Mouse (Mus musculus) mature B cell (primary cell): ENCODE results near the gene Chl1.

Source experiments
- in situ Hi-C: fragments of 300-500 bp; cut with MboI; formaldehyde crosslinking; loops from 2 replicates; pipeline ENCODE4 v1.14.3; 2019

The Chl1 gene

DNA sequence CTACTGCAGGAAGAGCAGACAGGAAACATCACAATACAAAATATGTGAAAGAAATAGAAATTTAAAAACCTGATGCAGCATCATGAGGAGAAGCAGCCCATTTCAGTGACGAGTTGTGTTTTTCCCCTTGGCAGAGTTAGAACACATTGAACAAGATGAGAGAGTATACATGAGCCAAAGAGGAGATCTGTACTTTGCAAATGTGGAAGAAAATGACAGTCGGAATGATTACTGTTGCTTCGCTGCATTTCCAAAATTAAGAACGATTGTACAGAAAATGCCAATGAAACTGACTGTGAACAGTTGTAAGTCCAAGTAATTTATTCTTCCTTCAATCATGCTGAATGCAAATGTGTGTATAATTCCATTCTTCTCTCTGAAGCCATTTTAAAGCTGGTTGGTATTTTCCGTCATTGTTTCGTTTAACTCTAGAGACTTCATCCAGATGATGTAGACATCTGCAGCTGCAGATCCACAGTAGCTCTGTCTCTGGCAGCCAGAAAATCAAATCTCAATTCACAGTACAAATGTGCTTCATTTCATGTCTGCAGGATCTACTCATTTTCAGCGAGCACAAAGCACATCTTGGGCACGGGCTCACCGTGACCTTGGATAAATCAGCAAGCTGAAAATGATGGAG is 155.4 kb downstream of the Chl1 start:
- in situ Hi-C loops, result no loop called here

DNA sequence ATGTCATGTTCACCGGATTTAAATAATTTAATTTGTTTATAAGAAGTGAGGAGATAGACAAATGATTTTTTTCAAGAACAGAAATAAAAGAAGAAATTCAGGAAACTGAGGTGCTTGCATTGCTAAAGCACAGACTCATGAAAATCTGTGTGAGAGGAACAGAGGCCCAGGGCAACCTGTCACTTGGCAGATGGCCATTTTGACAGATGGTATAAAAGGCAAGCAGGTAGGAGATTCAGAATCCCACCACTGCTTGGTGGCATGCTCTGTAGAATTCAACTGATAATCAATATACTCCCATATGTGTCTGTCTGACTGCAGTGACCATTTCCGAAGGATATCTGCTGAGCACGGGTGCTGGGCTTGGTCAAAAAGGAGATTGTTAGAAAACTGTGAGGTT is 162.7 kb downstream of the Chl1 start:
- in situ Hi-C loops, result no loop called here

DNA sequence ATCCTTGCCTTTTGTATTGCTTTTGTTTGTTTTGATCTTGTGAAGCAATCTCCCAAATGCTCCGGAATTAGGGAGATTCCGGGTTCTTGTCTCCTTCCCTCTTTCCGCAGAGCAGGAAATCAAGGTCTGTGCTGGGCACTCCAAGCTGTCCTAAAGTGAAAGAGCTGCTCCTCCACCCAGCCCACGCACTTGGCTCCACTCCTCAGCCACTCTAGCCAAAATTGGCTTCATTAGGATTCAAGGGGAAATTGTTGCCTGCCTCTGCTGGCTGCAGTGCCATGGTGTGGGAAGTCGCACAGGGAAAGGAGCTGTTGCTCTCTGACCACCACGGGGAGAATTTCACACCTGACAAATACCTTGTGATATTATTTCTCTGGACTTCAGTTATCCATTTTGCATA is 163.9 kb downstream of the Chl1 start:
- in situ Hi-C loops, result no loop called here

DNA sequence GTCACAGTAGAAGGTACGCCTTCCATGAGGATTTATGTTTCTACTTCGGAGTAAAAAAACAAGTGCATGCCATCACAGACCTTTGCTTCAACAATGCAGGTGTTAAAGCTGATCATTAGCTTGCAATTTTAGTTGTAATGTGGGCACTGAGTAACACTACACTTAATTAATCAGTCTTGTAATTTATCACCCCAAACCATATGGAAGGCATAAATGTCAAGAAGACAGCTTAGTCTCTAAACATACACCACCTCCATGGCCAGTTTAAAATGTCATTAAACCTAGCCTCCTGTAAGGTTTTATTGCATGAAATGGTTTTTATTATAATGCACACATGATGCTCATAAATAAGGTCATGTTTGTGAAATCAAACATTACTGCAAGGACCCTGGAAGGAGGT is 164.8 kb downstream of the Chl1 start:
- in situ Hi-C loops, result no loop called here

DNA sequence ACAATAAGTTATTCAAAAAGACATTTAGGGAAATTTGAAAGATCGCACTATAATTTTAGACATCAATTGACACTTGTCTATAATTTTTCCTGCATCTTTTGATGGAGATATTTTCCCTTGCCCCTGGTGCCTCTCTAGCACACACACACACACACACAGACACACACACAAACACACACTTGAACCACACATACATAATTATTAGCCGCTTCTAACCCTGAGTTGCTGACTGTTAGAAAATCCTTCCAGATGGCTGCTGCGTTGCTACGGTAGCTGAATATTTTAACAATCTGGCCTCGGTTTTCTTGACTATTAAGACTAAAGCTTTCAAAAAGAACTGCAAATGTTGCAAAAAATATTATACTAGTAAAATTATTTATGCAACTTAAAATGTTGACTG is 166.3 kb downstream of the Chl1 start:
- in situ Hi-C loops, result no loop called here

DNA sequence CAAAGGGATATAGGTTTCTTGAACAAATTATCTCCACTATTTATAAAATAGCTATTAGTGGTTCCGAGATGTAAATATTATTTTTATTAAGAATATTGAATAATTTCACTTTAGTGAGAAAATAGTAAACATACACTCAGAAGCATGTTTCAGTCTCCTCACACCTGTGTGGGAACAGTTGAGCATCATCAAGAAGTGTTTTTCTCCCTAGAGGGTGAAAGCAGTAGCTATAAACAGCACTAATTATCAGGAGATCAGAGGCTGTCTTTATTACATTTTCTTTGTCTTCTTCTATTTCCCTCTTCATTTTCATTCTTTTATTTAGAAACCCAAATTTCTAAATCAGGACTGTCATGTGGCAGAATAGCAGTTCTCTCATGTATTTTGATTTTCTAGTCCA is 166.7 kb downstream of the Chl1 start:
- in situ Hi-C loops, result no loop called here

DNA sequence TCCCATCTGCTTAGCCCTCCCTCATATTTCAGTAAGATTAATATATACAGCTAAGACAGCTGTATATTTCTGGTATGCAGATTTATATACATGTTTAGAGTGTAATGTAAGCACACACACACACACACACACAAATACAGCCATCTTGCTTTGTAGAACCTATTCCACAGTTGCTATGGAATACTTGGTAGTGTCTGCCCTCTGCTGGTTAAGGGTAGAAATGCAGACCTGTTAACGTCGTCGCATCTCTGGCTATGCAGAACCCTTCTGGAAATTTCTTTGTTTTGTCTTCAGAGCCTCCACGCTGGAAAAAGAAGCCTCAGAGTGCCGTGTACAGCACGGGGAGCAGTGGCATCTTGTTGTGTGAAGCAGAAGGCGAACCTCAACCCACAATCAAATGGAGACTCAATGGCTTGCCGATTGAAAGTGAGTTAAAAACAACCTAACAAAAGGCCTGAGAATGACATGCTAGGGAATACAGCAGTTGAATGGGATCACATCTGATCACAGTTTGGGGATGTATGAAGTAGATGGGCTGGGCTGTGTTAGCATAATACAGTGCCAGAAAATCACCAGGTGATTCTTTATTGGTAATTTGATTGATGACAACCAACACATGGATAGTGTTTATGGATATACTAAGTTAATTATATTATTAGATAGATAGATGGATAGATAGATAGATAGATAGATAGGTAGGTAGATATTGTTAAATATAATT is 172.6 kb downstream of the Chl1 start:
- in situ Hi-C loops, result no loop called here

DNA sequence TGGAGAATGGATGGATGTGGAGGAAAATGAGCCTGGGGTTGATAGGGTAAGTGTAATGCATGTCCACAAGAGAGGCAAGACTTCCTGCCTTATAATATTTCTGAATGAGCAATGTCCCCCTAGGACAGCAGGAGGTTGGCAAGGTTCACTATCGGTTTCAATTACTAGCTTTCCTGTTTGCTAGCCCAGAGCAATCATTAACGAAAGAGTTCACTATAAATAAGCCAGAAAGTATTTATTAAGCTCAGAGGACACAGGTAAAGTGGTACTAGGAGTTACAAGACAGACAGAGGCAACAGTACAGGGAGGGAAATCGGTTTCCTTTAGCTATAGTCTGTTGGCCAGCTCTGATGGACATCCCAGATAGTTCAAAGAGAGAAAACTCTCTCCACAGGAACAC is 182.1 kb downstream of the Chl1 start:
- in situ Hi-C loops, result loop anchor here (10.0 kb wide), 1 partner anchor 388 kb away; no protein-coding TSS in a partner anchor

DNA sequence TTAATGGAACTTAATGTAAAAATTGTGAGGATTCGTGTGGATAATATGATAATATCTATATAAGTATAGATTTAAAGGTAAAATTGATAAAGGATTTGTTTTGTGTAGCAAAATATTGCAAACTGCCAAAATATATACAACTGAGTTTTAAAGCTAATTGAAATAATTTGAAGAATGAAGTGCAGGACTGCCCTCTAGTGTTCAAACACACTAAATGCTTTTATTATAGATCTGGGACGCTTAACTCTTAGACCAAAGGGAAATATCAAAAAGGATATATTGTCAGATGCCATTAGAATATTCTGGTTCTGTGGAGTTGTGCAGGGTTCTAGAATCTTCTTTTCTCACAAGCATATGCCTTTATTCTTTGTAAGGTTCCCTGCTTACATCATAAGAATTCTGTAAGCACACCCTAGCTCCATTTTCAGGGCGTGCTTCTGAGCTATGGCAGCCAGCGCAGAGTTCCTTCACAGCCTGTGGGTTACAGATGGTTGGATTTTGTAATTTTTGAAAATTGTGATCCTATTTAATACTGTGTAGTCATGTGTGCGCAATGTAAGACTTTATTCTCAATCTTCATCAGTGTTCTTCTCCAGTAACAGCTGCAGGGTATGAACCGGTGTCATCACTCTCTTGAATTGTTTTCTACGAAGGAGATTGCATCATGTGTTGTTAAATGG is 187.1 kb downstream of the Chl1 start:
- in situ Hi-C loops, result loop anchor here (10.0 kb wide), 1 partner anchor 393 kb away; no protein-coding TSS in a partner anchor

DNA sequence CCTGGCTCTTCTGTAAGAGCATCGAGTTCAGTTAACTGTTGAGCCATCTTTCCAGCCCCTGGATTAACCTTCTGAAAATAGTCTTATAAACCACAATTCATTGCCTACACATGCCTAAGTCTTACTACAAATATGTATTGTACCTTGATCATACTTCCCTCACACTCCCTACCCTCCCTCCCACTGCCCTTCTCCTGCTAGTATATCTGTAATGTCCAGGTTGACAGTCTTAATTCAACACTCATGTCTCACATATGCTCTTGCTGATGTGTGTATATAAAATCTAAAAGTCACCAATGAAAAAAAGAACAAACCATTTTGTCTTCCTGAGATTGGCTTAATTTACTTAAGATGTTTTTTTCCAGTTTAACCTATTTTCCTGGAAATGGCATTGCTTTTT is 189.1 kb downstream of the Chl1 start:
- in situ Hi-C loops, result loop anchor here (10.0 kb wide), 1 partner anchor 395 kb away; no protein-coding TSS in a partner anchor

DNA sequence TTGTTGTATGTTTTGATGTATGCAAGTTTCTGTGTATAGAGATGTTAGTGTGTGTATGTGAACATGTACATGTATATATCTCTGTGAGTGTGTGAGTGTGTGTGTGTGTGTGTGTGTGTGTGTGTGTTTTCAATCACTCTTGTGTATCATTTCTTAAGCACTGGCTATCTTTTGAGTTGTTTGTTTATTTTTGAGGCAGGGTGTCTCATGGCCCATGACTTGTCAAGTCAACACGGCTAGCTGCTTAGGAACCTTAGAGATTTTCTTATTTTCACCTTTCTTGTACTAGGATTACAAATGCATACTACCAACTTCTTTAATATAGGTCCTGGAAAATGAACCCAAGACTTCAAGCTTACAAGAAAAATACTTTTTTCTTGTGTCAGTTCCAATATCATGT is 189.5 kb downstream of the Chl1 start:
- in situ Hi-C loops, result loop anchor here (10.0 kb wide), 1 partner anchor 395 kb away; no protein-coding TSS in a partner anchor

DNA sequence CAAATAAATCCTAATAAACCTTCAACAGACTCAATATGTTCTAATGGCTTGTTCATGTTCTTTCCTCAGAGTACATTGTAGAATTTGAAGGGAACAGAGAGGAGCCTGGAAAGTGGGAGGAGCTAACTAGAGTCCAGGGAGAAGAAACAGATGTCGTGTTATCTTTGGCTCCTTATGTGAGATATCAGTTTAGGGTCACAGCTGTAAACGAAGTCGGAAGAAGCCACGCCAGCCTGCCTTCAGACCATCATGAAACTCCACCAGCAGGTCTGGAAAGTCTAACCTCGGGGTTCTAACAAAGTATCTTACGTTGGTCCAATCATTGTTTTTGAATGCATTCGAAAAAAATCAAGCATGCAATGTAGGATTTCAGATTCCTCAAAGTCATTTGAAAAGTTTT is 189.9 kb downstream of the Chl1 start:
- in situ Hi-C loops, result no loop called here

DNA sequence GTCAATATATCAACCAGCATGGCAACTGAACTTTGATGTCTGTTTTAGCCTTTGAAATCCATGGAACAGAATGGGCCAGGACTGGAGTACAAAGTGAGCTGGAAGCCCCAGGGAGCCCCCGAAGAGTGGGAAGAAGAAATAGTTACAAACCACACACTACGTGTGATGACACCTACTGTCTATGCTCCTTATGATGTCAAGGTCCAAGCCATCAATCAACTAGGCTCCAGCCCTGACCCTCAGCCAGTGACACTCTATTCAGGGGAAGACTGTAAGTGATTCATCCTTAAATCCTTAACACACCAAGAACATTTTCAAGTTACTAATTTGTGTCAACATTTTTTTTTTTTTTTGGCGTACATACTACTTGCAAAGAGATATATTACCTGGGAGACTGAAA is 196.0 kb downstream of the Chl1 start:
- in situ Hi-C loops, result no loop called here

DNA sequence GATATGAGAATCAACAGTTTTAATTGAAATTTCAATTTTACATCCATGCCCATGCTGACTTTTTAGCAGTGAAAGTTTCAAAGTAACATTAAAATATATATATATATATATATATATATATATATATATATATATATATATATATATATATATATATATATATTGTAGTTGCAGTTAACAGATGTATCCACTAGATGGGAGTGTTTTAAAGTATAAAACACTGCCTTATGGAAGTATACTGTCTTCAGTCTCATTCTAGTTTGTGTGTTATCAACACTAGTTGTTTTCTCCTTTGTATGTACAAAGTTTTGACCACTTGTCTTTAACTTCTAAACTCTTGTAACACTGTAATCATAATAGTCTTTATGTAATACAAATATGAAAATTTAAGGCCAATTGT is 228.9 kb downstream of the Chl1 start:
- in situ Hi-C loops, result no loop called here

DNA sequence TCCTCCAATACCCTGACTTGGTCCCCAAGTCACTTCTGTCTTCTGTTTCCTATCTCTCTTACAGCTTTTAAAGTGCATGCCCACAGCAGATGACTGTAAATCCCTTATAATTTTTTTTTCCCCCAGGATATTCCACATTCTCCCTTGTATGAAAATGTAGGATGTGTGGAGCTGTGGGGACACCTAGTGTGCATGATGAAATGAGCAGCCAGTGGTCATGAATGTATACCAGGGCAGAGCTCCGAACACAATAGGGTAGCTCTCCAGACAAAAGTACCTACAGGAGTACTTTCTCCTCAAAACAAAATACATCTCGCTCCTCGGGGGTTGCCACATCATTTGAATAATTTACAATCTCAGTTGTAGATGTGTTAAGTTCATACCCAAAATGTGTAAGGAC is 232.4 kb downstream of the Chl1 start:
- in situ Hi-C loops, result no loop called here

DNA sequence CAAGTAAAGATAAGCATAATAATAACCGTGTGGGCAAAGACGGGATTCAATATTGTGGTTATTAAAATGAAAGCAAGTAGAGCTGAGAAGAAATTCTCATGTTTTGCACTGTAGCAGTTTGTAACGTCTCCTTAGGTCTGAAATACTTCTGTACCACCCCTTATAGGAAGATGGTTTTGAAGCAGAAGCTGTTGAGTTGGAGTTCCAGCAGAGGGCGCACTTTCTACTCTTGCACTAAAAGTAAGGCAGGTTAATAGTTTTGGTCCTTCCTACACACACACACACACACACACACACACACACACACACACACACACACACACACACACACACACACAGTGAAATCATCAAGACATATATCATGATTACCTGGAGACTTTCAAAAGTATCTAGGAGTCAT is 235.7 kb downstream of the Chl1 start:
- in situ Hi-C loops, result no loop called here

DNA sequence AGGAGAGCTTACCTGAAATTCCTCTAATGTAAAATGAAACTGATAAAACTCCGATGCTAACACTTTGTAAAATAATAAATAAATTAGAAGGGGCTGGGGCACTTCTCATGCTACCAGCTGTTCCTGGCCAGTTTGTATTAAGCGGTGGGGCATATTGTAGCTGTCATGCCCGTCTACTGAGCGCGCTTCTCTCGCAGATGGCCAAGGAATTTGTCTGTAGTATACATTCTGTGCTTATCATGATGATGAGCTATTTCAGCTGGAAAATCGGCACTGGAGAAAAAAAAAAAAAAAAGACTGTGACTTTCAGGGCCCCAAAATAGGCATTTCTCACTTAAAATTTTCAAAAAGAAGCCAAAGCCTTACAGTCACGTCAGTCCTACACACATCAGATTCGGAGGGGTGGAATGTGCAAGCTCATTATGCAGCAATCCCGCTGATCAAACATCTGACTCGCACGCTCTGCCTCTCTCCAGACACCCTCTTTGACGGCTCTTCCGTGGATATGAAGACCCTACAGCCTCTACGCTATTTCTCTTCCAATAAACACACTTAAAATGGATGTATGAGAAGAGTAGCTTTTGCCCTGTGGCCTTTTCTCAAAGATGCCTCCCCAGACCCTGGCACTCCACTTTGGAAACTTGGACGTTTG is 238.9 kb downstream of the Chl1 start:
- in situ Hi-C loops, result no loop called here

DNA sequence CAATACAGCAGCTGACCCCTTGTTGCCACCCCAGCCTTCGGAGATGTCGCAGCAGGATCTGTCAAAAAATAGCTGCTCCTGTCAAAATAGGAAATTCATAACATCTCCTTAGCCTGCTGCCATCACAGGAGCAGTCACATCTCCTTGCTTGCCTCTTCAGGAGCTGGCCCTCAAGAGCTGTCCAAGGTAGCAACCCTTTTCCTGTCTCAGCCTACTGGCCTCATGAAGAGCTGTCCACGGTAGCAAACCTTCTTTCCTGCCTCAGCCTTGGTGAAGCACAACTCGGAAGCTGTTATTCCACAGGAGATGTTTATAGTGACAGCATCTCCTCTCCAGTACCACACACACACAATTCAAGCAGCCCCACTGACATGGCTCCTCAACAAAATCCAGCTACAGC is 243.5 kb downstream of the Chl1 start:
- in situ Hi-C loops, result no loop called here

DNA sequence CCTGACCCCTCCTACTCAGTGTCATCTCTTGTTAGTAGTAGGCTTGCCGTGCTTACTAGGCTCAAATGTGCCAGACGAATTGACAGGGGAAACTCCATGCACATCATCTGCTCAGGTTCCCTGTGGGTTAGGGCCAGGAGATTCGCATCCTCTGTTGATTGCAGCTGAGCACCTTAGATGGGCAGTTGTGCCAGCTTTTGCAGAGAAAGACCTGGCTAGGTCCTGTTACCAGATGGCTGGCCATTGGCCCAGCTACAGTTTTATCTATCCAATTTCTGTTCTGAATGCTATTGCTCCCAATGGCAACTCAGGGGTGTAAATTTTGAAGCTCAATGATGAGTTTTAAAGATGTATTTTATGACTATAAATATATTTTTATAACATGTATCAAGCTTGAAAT is 256.4 kb downstream of the Chl1 start:
- in situ Hi-C loops, result no loop called here

DNA sequence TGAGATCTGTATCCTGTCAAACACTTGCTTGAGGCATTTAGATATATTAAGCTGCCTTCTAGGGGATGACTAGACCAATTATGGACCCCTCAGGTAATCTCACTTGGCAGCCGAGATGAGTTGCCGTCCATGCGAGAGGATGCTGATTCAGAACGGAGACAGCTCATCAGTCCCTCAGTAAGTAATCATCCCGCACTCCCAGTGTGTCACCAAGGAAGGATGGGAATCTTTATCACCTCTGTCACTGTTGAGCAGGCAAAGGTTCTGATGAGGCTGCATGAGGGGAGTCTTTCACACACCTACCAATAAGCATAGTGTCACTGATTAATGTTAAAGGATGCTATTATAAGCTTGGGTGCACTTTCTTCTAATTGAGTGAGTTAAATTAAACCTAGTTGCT is 270.7 kb downstream of the Chl1 start:
- in situ Hi-C loops, result no loop called here

DNA sequence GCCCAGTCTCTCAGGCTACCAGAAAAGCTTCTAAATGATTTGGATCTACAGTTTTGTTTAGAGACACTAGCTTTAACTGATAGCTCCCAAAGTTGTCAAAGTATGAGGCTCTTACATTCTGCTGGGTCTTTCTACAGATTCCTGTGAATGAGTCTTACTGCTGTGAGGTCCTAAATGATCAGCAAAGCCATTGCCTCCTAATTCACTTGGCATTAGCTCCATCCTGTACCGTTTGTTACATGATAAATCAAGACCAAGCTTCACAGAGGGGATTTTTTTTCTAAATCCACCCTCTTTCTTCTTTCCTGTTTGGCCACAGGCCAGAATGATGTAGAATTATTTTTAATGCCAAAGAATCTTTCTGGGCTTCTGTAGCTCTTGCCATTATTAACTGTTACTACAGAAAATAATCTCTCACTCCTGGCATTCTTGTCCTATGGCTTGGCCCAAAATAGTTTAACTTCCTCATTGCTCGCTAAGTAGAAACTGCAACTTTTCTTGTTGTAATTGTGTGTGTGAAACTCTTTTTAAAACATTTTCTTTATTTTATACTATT is 280.8 kb downstream of the Chl1 start:
- in situ Hi-C loops, result no loop called here

DNA sequence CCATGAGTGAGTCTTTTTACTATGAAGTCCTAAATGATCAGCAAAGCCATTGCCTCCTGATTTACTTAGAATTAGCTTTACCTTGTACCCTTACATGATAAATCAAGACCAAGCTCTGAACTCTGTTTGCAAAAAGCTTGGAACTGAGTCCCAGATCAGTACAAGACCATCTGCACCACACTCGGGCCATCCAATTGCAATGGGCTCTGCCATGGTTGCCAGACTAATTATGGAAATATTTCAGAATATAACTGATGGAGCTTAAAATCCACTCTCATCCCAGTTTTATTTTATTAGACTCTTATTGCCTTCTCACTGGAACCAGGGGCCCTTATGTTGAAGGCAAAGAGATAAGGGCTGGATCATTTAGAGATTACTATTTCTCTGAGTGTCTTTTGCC is 284.9 kb downstream of the Chl1 start:
- in situ Hi-C loops, result no loop called here
